Mouse (Mus musculus) 416B (cell line): Measurements from ENCODE around the gene Gm10681.
"Not testable (repeated sequence)": the region's sequence is repeated elsewhere in the genome, so short reads cannot be mapped to it uniquely, and the experiment has no call there.

Experiments used
- DNase-seq: peaks from one replicate; pipeline ENCODE4 v3.0.0; 2011; ENCODE audit warnings: low read depth

Gene Gm10681

DNA sequence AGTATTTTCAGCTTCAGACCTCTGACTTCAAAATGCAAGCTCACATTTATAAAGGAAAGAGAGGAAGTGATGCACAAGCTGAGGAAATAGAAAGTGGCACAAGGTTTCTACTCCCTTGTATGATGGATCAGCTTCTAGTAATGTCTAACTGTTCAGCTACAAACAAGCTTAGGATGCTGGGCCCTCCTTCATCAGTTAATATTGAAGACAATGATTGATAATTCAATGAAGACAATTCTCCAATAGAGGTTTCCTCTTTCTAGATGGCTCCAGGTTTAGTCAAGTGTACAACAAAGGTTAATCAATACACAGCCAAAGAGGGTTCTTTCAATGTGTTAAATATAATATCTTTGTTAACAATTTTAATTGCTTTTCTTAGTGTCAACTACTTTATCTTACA lies at the start of gene Gm10681:
Gene Gm10681, minus strand, starts transcription at position 101 of the 400 bp plus-strand sequence.
- DNase-seq, result no peak

DNA sequence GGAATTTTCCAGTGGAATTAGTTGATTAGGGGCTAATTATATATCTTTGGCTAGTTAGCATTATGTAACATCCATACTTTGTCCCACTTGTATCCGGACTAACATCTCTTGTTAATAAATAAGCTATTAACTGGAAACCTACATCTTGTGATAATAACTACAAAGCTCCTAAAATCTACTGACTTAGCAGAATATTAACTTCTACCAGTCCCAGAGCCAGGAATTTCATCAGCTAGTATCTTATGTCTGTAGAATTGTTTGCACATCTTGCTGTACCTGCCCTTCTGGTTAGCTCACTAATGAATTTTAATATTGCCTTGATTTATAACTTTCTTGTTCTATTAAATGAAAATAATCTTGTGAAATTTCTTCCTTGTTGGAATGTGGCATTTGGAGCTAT lies 46.5 kb upstream of the Gm10681 start:
- DNase-seq, result no peak

DNA sequence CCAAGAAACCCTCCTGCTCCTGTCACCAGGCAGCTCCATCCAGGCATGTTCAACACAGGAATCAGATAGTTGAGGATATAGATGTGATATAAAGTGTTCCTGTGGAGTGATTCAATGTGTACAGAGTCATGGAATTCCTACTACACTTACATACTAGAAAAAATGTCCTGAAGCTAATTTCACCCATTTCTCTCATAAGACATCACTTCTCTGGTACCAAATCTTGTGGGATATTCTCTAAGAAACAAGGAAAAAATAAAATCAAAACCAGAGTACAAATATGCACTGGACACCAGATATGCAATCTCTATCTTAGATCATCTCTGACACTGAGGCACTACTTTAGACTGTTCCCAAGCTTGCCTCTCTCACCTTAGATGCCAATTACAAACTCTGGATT lies 41.5 kb upstream of the Gm10681 start, which contains the start of gene Hsd3b5:
Gene Hsd3b5, minus strand, starts transcription at position 101 of the 400 bp plus-strand sequence.
- DNase-seq, result no peak

DNA sequence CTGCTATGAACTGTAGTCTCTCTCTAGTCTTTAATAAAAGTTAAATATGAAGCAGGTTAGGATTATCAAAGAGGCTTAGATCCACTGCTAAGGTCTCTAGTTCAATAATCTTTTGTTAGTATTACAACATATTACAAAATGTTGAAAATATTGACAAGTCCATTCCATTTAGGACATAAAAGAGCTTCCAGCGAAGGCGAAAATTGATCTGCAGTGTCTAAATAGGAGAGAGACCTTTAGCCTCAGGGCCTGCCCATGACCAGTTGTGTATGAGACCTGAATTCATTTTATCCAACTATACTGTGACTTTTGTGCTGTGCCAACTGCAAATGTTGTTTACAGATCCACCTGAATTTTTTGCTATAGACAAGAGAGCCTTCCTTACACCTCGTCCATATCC lies 41.0 kb upstream of the Gm10681 start:
- DNase-seq, result no peak

DNA sequence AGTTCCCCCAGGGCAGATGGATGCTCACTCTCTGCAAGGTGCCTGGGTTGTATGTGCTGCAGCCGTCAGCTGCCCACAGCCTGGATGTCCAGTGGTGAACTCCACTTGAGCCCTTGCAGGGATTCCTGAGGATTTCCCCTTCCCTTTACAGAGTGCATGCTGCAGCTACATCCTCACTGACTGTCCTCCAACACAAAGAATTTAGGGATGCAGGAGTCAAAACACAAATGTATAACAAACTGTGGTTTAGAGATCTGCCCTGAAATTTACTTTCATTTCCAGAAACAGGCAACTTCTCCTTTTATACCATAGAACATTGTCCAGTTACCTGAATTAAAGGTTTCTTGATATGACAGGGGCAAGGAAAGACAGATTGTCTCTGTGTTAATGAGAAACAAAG lies 28.2 kb upstream of the Gm10681 start:
- DNase-seq, result not testable (repeated sequence)

DNA sequence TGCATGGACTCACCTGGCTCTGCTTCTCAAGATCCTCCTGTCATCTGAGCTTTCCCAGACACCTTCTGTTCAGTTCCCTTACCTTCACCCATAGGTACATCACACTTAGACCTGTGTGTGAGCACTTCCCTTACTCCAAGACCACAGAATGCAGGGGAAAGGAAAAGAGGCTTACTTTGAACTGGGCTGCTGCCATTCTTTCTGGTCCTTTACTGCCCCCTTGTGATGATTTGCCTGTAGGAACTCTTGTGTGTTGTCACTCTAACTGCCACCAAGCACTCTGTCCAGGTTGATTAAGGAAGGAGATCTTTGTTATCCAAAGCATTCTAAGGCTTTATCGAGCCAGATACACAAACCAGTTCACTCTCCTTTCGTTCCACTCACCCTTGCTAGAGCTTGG lies 27.6 kb upstream of the Gm10681 start:
- DNase-seq, result not testable (repeated sequence)

DNA sequence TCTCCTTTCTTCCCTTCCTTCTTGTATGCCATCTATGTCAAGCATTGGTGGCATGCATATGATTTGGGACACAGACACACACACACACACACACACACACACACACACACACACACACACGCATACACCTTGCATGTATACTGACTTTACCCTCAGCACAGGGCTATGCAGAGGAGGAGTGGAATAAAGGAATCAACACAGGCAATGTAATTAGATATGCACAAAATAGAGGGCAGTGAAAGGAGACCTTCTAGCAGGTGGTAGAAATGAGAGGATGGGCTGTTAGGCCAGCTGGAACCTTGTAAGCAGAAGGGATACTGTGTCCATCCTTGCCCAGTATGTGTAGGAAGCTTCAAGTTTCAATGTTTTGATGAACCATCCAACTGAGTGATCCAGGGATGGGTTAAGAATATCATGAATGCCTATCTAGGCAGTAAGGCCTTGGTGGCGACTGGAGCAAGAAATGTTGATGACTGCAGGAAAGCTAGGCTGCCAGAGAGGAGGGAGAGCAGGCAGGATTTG lies 25.9 kb upstream of the Gm10681 start:
- DNase-seq, result not testable (repeated sequence)

DNA sequence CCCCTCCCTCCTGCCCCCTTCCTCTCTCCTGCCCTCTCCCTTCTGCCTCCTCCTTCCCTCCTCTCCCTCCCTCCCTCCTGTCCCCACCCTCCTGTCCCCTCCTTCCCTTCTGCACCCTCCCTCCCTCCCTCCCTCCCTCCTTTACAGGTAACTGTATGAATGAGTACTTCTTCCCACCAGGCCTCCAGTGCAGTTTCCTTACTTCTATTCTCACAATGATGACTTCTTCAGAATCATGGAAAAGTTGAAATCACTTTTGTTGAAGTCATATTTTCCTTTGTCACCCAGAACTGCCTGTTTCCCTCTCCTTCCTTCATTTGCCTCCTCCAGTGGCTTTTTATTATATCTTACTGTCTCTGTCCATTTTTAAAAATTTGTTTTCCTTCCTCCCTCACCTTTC lies 25.4 kb upstream of the Gm10681 start:
- no peak for DNase-seq

DNA sequence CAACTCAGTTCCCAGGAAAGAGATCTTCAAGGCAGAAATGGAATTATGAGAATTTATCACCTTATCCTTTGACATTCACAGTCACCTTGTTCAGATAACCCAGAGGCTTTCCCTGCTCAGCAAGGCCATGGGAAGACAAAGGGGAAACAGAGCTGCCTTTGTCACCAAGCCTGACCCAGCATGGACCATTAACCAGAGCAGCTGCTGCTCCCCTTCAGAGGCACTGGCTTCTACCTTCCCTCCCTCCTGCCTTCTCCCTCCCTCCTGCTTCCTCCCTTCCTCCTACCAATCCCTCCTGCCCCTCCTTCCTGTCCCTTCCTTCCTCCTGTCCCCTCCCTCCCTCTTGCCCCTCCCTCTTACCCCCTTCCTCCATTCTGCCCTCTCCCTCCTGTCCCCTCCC lies 24.9 kb upstream of the Gm10681 start:
- not testable (repeated sequence) for DNase-seq

DNA sequence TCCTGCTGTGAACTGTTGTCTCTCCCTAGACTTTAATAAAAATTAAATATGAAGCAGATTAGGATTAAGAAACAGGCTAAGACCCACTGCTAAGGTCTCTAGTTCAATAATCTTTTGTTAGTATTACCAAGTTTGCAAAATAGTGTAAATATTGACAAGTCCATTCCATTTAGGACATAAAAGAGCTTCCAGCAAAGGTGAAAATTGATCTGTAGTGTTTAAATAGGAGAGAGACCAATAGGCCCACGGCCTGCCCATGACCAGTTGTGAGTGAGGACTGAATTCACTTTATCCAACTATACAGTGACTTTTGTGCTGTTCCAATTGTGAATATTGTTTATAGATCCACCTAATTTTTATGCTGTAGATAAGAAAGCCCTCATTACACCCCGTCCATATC lies 886 bp downstream of the Gm10681 start:
- no peak for DNase-seq

DNA sequence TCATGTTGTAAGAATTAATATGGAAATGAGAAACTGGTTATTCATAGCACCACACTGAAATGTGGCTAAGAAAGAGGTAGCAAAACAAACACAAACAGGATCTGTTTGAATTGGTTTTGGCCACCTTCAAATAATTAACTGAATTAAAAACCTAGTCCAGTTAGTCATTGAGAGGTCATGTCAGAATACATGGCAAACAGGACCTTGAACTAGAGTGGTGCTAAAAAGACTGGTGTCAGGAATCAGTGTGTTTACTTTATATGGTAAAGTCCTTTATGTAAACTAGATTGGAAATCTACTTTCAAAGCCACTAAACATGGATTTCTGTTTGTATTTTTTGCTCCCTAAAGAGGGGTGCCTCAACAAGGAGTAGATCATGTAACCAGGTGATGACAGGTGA lies 6.0 kb downstream of the Gm10681 start:
- DNase-seq, result not testable (repeated sequence)

DNA sequence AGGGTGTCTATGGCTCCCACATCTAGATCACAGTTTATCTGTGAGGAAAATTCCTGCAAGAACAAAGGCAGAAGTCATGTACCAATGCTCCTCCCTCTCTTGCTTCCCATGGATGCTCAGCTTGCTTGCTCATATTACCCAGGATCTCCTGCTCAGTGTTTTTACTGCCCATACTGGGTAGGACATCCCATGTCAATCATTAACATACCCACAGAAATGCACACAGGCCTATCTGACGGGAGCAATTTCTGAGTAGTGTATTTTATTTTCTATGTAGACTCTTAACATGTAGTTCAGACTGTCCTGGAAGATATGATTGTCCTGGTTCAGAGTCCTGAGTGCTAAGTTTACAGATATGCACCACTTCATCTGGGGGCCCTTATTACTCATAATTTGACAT lies 6.4 kb downstream of the Gm10681 start:
- not testable (repeated sequence) for DNase-seq

DNA sequence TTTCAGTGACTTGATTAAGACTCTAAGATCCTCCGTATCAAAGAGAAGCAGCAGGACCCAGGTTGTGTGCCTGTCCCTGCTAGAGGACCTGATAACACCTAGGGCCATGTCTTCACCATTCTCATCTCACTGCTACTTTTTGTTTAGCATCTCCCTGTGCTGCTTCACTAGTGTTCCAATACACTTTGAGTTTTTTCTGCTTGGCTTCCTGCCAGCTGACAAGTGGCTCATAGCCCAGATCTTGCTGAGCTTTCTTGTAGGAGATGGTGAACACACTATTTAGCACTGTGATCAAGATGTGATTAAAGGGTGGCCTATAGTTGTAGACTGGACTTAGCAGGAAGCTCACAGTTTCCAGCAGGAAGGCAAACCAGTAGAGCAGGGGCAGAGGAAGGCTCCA lies 7.6 kb downstream of the Gm10681 start:
- not testable (repeated sequence) for DNase-seq

DNA sequence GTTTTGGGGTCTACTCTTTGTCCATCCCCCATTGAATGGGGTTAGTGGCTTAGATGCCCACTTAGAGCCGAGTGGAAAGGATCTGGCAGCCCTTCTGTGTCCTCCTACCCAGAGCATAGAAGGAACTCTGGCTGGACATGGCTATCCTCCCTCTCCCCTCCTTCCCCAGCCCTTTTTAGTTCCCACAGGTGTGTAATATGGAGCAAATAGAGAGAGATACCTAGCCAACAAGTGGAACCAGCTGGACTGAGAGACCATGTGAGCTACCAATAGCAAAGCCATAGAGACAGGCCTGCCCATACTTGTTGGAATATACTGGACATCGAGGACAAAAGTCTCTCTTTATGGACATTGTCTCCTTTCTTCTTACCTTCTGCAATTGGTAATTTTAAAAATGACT lies 20.9 kb downstream of the Gm10681 start:
- DNase-seq, result not testable (repeated sequence)

DNA sequence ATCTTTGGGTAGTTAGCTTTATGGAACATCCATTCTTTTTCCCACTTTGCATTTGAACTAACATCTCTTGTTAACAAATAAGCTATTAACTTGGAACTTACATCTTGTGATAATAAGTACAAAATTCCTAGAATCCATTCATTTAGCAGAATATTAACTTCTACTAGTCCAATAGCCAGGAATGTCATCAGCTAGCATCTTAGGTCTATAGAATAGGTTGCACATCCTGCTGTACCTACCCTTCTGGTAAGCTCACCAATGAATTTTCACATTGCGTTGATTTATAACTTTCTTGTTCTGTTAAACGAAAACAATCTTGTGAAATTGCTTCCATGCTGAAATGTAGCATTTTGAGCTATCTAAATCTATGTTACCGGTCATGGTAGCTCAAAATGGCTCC lies 23.7 kb downstream of the Gm10681 start:
- not testable (repeated sequence) for DNase-seq

DNA sequence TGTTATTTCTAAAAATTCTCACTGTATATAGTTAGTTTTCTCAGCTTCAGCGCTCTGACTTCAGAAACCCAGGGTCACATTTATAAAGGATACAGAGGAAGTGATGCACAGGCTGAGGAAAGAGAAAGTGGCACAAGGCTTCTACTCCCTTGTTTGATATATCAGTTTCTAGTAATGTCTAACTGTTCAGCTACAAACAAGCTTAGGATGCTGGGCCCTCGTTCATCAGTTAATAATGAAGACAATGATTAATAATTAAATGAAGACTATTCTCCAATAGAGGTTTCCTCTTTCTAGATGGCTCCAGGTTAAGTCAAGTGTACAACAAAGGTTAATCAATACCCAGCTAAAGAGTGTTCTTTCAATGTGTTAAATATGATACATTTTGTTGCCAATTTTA lies 24.8 kb downstream of the Gm10681 start:
- not testable (repeated sequence) for DNase-seq

DNA sequence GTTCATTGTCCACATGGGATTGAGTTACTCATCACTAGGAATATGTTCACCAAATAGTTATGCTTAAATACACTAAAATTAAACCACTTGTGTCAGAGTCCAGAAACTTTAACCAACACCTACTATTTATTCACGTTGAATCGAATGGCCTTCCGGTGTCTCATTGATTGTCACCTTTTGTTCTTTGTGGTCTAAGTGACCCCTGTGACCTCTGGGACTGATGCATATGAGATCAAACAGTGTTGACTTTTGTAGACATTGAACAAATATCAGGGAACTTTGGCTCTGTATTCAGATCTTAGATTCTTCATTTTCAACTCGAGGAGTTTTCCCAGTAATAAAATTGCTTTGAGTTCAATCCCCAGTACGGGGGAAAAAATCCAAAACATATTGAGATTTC lies 27.9 kb downstream of the Gm10681 start:
- DNase-seq, result not testable (repeated sequence)

DNA sequence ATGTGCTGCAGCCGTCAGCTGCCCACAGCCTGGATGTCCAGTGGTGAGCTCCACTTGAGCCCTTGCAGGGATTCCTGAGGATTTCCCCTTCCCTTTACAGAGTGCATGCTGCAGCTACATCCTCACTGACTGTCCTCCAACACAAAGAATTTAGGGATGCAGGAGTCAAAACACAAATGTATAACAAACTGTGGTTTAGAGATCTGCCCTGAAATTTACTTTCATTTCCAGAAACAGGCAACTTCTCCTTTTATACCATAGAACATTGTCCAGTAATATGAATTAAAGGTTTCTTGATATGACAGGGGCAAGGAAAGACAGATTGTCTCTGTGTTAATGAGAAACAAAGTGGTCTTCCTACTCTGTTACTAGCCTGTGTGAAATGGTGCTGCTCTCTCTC lies 37.8 kb downstream of the Gm10681 start:
- DNase-seq, result not testable (repeated sequence)

DNA sequence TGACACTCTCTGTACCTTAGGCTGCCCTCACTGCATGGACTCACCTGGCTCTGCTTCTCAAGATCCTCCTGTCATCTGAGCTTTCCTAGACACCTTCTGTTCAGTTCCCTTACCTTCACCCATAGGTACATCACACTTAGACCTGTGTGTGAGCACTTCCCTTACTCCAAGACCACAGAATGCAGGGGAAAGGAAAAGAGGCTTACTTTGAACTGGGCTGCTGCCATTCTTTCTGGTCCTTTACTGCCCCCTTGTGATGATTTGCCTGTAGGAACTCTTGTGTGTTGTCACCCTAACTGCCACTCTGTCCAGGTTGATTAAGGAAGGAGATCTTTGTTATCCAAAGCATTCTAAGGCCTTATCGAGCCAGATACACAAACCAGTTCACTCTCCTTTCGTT lies 38.4 kb downstream of the Gm10681 start:
- not testable (repeated sequence) for DNase-seq

DNA sequence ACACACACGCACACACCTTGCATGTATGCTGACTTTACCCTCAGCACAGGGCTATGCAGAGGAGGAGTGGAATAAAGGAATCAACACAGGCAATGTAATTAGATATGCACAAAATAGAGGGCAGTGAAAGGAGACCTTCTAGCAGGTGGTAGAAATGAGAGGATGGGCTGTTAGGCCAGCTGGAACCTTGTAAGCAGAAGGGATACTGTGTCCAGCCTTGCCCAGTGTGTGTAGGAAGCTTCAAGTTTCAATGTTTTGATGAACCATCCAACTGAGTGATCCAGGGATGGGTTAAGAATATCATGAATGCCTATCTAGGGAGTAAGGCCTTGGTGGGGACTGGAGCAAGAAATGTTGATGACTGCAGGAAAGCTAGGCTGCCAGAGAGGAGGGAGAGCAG lies 40.1 kb downstream of the Gm10681 start:
- DNase-seq, result not testable (repeated sequence)

DNA sequence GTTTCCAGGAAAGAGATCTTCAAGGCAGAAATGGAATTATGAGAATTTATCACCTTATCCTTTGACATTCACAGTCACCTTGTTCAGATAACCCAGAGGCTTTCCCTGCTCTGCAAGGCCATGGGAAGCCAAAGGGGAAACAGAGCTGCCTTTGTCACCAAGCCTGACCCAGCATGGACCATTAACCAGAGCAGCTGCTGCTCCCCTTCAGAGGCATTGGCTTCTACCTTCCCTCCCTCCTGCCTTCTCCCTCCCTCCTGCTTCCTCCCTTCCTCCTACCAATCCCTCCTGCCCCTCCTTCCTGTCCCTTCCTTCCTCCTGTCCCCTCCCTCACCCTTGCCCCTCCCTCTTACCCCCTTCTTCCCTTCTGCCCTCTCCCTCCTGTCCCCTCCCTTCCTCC lies 41.0 kb downstream of the Gm10681 start:
- not testable (repeated sequence) for DNase-seq

DNA sequence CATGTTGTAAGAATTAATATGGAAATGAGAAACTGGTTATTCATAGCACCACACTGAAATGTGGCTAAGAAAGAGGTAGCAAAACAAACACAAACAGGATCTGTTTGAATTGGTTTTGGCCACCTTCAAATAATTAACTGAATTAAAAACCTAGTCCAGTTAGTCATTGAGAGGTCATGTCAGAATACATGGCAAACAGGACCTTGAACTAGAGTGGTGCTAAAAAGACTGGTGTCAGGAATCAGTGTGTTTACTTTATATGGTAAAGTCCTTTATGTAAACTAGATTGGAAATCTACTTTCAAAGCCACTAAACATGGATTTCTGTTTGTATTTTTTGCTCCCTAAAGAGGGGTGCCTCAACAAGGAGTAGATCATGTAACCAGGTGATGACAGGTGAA lies 63.6 kb downstream of the Gm10681 start:
- DNase-seq, result not testable (repeated sequence)

DNA sequence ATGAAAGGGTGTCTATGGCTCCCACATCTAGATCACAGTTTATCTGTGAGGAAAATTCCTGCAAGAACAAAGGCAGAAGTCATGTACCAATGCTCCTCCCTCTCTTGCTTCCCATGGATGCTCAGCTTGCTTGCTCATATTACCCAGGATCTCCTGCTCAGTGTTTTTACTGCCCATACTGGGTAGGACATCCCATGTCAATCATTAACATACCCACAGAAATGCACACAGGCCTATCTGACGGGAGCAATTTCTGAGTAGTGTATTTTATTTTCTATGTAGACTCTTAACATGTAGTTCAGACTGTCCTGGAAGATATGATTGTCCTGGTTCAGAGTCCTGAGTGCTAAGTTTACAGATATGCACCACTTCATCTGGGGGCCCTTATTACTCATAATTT lies 64.1 kb downstream of the Gm10681 start:
- DNase-seq, result not testable (repeated sequence)

DNA sequence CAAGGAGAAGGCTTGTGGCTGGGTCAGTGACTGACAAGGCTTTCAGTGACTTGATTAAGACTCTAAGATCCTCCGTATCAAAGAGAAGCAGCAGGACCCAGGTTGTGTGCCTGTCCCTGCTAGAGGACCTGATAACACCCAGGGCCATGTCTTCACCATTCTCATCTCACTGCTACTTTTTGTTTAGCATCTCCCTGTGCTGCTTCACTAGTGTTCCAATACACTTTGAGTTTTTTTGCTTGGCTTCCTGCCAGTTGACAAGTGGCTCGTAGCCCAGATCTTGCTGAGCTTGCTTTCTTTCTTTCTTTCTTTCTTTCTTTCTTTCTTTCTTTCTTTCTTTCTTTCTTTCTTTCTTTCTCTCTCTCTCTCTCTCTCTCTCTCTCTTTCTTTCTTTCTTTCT lies 65.8 kb downstream of the Gm10681 start:
- not testable (repeated sequence) for DNase-seq

DNA sequence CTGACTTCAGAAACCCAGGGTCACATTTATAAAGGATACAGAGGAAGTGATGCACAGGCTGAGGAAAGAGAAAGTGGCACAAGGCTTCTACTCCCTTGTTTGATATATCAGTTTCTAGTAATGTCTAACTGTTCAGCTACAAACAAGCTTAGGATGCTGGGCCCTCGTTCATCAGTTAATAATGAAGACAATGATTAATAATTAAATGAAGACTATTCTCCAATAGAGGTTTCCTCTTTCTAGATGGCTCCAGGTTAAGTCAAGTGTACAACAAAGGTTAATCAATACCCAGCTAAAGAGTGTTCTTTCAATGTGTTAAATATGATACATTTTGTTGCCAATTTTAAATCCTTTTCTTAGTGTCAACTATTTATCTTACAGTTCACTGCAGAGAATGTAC lies 78.2 kb downstream of the Gm10681 start, which contains the start of gene Hsd3b4:
Gene Hsd3b4, minus strand, starts transcription at position 101 of the 400 bp plus-strand sequence.
- not testable (repeated sequence) for DNase-seq
